Mouse (Mus musculus) hindbrain, embryonic 16.5 days (tissue): ENCODE data around the gene Cd300ld5. TPM values are rescaled to one million over a fixed set of nuclear protein-coding genes. Genes with fewer than 3 reads are reported as not detected.

Source experiments
- ATAC-seq: fragments of 200-750 bp; cut with Nextera tagmentation; 2 replicates; pipeline ENCODE4 v1.8.0; 2017; ENCODE audit warnings: moderate TSS enrichment, moderate library complexity
- H3K27ac ChIP-seq: fragments of 300-500 bp; sonication (generic); 2 replicates; pipeline ENCODE4 v1.5.1; 2014; ENCODE audit warnings: low read depth, mild to moderate bottlenecking, control low read depth, low read length, moderate library complexity
- H3K27me3 ChIP-seq: fragments of 300-500 bp; sonication (generic); replicated peaks from 2 replicates; pipeline ENCODE4 v1.6.1; 2014; ENCODE audit warnings: low read length; ENCODE audit not compliant: control insufficient read depth, insufficient read depth
- H3K36me3 ChIP-seq: fragments of 300-500 bp; sonication (generic); 2 replicates; pipeline ENCODE4 v1.6.1; 2014; ENCODE audit warnings: mild to moderate bottlenecking, low read length, moderate library complexity, mixed read lengths; ENCODE audit not compliant: control insufficient read depth, insufficient read depth
- H3K4me1 ChIP-seq: fragments of 300-500 bp; sonication (generic); 2 replicates; pipeline ENCODE4 v1.6.1; 2014; ENCODE audit warnings: low read depth, low read length; ENCODE audit not compliant: control insufficient read depth, insufficient read depth
- H3K4me2 ChIP-seq: fragments of 300-500 bp; sonication (generic); 2 replicates; pipeline ENCODE4 v1.6.1; 2014; ENCODE audit warnings: mild to moderate bottlenecking, low read length, control low read depth, moderate library complexity
- H3K4me3 ChIP-seq: fragments of 300-500 bp; sonication (generic); 2 replicates; pipeline ENCODE4 v1.5.1; 2014; ENCODE audit warnings: mild to moderate bottlenecking, low read length, control low read depth, moderate library complexity
- H3K9ac ChIP-seq: fragments of 300-500 bp; sonication (generic); 2 replicates; pipeline ENCODE4 v1.6.1; 2014; ENCODE audit warnings: low read depth, mild to moderate bottlenecking, control low read depth, low read length, moderate library complexity
- H3K9me3 ChIP-seq: fragments of 300-500 bp; sonication (generic); 2 replicates; pipeline ENCODE4 v1.6.1; 2014; ENCODE audit warnings: mild to moderate bottlenecking, low read length, moderate library complexity; ENCODE audit not compliant: control insufficient read depth
- WGBS: fragments of 180-500 bp; shearing (Covaris S2); extraction: QIAGEN DNeasy Blood & Tissue Kit; methylation state at CpG from one replicate; pipeline ENCODE4 v1.1.7; 2014; 5-methylcytosine and 5-hydroxymethylcytosine counted together
- polyA plus RNA-seq: library from polyadenylated mRNA; unstranded; fragments of >200 nt; fragmentation: Nextera tagmentation; extraction: Ambion mirVana; gene quantifications from 2 replicates; pipeline ENCODE4 v1.2.1, GENCODE M21; 2015

Cd300ld5 gene
- polyA plus RNA-seq, 1 experiment from 2014 or later, result not detected

DNA sequence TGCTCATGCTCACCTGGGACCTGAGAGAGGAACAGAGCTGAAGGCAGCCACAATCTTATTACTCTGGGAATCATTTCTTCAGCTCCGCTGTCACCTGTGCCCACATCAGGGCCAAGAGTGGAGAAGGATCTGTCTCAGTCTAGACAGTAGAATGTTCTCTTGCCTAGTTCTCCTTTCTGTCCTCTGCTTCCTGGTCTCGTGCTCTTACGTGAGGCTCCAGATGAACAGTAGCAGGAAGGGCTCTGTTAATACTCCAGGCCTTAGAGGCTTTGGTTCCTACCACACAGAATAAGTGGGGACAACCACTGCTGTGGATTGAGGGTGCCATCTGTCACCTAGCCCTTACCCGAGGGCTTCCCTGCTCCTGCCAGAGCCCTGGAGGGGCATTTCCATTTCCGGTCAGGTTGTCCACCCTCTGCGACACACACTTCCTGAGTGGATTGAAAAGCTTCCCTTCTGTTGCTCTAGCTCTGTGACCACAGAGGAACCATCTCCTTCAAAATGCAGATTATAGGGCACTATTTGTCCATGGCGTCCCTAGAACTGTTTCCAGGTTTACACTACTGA lies 36.0 kb downstream of the Cd300ld5 start, which contains the start of gene Cd300c2:
Cd300c2 (minus strand) TSS at position 407 of the 567 bp plus-strand sequence.
- no peak within 1 kb of the TSS for H3K4me3 ChIP-seq
- no peak within 1 kb of the TSS for H3K27ac ChIP-seq
- no peak within 1 kb of the TSS for H3K9ac ChIP-seq
- H3K27me3 ChIP-seq, result no peaks in the 10 kb centered on the region
- no peak within 1 kb of the TSS for H3K4me2 ChIP-seq
- no peaks in the 10 kb centered on the region for H3K4me1 ChIP-seq
- no peak for ATAC-seq
- no peaks in the 10 kb centered on the region for H3K36me3 ChIP-seq
- WGBS, result 84% methylated on average over 7 of the region's 7 CpGs
- no peaks in the 10 kb centered on the region for H3K9me3 ChIP-seq

DNA sequence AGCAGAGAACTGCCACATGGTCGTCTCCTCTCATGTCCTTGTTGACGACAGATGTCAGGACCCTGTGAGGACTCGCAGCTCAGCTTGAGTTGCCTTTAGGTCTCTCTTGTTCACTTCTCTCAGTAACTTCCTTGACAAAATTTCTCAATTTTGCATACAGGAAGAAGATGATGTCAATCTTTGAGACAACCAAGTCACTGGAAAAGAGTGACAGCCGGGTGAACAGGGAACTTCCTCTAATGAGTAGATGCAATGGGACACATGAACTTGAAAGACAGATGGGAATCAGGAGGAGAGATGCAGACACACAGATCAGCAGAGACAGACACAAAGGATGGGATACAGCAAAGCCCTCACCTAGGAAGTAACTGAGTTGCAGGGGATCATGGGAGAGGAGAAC lies 47.8 kb downstream of the Cd300ld5 start, which contains the start of gene Cd300ld:
Cd300ld (minus strand) TSS at position 130 of the 400 bp plus-strand sequence.
- Histone ChIP-seq H3K27me3 (no peaks in the 10 kb centered on the region), H3K9ac (no peak within 1 kb of the TSS), H3K4me2 (no peak within 1 kb of the TSS), H3K4me1 (no peaks in the 10 kb centered on the region), H3K9me3 (no peaks in the 10 kb centered on the region), H3K36me3 (no peaks in the 10 kb centered on the region), H3K27ac (no peak within 1 kb of the TSS), H3K4me3 (no peak within 1 kb of the TSS)
- 82% methylated on average over 4 of the region's 4 CpGs for WGBS
- no peak for ATAC-seq

DNA sequence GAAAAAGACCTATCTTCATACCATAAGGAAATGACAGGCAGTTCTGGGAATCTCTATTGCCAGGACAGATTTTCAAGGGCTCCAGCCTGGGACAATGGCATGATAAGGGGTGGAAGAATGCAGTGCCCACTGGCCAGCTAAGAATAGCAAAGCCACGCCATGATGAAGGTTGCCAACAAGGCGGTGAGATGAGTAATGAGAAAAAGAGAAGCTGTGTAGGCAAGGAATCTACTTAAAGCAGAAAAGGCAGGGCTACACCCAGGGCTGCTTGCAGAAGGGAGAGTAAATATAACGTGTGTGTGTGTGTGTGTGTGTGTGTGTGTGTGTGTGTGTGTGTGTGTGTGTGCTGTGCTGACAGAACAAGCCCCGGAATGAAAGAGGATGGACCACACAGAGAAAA lies 55.7 kb downstream of the Cd300ld5 start:
- no peak overlapping the region for H3K4me3 ChIP-seq
- H3K36me3 ChIP-seq, result no peaks in the 10 kb centered on the region
- H3K9me3 ChIP-seq, result peaks cover 4% of the 10 kb centered on the region
- no peaks in the 10 kb centered on the region for H3K27me3 ChIP-seq
- H3K27ac ChIP-seq, result no peak overlapping the region
- no peak overlapping the region for H3K9ac ChIP-seq
- 84% methylated on average over 4 of the region's 4 CpGs for WGBS
- no peak overlapping the region for H3K4me2 ChIP-seq
- ATAC-seq, result no peak
- no peaks in the 10 kb centered on the region for H3K4me1 ChIP-seq

Other genes starting within 250 kb of the Cd300ld5 start
- gene Btbd17, start 241.8 kb downstream of the Cd300ld5 start, polyA plus RNA-seq, result 22.4 and 24.2 TPM in 2 replicates
- gene Gpr142, start 238.8 kb downstream of the Cd300ld5 start, polyA plus RNA-seq, result not detected in 2 replicates
- 9.7 and 12.9 TPM in 2 replicates for gene Gprc5c, start 186.6 kb downstream of the Cd300ld5 start, polyA plus RNA-seq
- gene Cd300a, start 147.7 kb downstream of the Cd300ld5 start, polyA plus RNA-seq, result 0.97 and 1.6 TPM in 2 replicates
- not detected in 2 replicates for gene Cd300lb, start 103.4 kb downstream of the Cd300ld5 start, polyA plus RNA-seq
- not detected in 2 replicates for gene Cd300c, start 68.6 kb downstream of the Cd300ld5 start, polyA plus RNA-seq
- gene Cd300ld, start 47.8 kb downstream of the Cd300ld5 start, polyA plus RNA-seq, result 0.20 TPM in 1 of 2 replicates, not detected in the other
- 1.4 TPM in 2 replicates for gene Cd300c2, start 35.9 kb downstream of the Cd300ld5 start, polyA plus RNA-seq
- gene Cd300ld2, start 21.6 kb downstream of the Cd300ld5 start, polyA plus RNA-seq, result not detected in 2 replicates
- not detected in 2 replicates for gene Cd300ld4, start 10.8 kb downstream of the Cd300ld5 start, polyA plus RNA-seq
- gene Cd300ld3, start 10.6 kb upstream of the Cd300ld5 start, polyA plus RNA-seq, result not detected in 2 replicates
- gene Cd300e, start 24.4 kb upstream of the Cd300ld5 start, polyA plus RNA-seq, result 0.08 and 0.12 TPM in 2 replicates
- 0.89 and 1.3 TPM in 2 replicates for gene Rab37, start 53.7 kb upstream of the Cd300ld5 start, polyA plus RNA-seq
- 0.29 and 0.32 TPM in 2 replicates for gene Cd300lf, start 96.2 kb upstream of the Cd300ld5 start, polyA plus RNA-seq
- gene Slc9a3r1, start 125.6 kb upstream of the Cd300ld5 start, polyA plus RNA-seq, result 81.5 and 93.4 TPM in 2 replicates
- 12.3 and 13.1 TPM in 2 replicates for gene Tmem104, start 149.7 kb upstream of the Cd300ld5 start, polyA plus RNA-seq
- 20.9 and 24.6 TPM in 2 replicates for gene Nat9, start 150.1 kb upstream of the Cd300ld5 start, polyA plus RNA-seq
- 0.60 and 0.72 TPM in 2 replicates for gene Grin2c, start 229.5 kb upstream of the Cd300ld5 start, polyA plus RNA-seq
- gene Fdxr, start 239.3 kb upstream of the Cd300ld5 start, polyA plus RNA-seq, result 21.2 and 22.5 TPM in 2 replicates